Mouse (Mus musculus): ENCODE results near the gene Tmprss11c.
"Not testable (repeated sequence)": the region's sequence is repeated elsewhere in the genome, so short reads cannot be mapped to it uniquely, and the experiment has no call there.

Tmprss11c gene

DNA sequence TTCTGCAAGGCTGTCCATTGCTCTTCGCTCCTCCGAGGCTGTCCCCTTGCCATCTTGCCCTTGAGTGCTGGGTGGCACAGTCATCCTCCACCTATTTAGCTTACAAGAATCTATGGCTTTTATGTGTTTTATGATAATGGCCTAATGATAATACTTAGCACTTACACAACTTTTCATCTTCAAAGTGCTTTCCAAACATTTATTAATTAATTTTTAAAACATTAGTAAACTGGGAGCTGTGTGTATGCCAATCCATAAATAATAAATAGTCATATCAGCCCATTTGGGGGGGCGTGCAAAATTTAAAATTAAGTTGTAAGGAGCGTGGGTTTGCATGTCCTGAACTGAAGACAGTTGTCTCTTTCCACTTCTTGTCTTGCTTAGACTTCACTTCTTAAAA lies at the start of gene Tmprss11c:
Gene Tmprss11c, minus strand, starts transcription at position 101 of the 400 bp plus-strand sequence.
- no peak for DNase-seq (ENCODE audit: low read depth in 2 of 2, low spot score in 2 of 2)

DNA sequence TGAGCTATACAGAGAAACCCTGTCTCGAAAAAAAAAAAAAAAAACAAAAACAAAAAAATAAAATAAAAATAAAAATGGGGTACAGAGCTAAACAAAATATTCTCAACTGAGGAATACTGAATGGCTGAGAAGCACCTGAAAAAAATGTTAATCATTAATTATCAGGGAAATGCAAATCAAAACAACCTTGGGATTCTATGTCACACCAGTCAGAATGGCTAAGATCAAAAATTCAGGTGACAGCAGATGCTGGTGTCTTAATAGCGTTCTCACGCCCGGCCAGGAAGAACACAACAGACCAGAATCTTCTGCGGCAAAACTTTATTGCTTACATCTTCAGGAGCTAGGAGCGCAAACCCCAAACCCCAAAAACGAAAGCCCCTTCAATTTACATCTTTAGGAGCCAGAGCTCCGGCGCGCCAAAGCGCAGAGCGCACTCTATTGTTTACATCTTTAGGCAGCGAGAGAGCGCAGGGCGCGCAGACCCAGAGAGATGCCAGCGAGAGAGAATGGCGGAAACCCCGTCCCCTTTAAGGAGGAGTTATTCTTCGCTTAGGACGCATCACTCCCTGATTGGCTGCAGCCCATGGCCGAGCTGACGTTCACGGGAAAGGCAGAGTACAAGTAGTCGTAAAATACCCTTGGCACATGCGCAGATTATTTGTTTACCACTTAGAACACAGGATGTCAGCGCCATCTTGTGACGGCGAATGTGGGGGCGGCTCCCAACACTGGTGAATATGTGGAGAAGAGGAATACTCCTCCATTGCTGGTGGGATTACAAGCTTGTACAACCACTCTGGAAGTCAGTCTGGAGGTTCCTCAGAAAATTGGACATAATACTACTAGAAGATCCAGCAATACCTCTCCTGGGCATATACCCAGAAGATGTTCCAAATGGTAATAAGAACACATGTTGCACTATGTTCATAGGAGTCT lies 29.2 kb upstream of the Tmprss11c start:
- DNase-seq (ENCODE audit: low read depth in 2 of 2, low spot score in 2 of 2): not testable (repeated sequence)

DNA sequence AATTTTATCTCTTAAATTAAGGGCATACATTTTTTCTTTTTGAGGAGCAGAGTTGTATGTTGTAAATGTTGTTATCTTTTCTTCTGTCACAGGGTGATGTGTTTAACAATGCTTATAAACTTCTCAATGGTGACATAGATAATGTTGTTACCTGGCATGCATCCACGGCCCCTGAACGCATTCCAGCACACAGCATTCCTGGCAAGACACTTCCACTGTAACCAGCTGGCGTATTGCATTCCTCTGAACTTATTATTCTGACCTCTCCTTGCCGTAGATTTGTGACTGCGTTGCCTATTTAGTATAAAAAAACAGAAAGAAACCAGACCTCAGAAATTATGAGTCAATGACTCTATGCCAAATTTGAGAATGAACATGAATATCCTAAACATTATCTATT lies 17.0 kb upstream of the Tmprss11c start:
- DNase-seq (ENCODE audit: low read depth in 2 of 2, low spot score in 2 of 2): no peak

DNA sequence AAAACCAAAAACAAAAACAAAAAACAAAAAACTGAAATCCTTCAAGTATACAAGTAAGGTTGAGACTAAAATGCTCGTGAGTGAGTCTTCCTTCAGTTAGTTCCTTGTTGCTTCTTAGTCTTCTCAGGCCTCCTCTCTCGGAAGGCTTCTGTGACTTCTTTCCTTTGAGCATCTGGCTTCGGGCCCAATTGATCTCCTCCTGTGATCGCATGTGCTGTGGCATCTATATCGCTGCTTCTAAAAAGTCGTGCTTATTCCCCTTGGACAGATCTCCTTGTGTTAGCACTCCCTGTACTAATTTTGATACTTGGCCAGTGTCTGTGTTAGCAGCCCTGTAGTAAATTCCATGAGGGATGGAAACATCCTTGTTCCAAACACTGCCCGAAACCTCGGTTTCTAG lies 14.8 kb upstream of the Tmprss11c start:
- no peak for DNase-seq (ENCODE audit: low read depth in 2 of 2, low spot score in 2 of 2)

DNA sequence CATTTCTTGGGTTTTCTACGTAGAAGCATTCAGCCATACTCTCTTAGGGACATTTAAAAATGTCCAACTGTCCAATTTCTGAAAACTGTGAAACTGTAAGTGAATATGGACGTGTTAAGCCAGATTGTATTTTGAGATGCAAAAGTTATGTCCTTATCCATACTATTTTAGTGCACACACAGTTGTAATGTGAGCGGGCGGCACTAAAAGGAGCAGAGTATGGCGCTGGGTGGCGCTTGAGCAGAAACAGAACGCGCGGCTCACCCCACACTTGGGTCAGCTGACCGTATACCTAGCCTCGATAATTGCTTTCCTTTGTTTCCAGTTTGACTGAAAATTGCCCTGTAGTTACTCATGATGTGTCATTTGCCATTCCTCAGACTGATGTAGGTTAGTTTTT lies 42.5 kb downstream of the Tmprss11c start:
- DNase-seq (ENCODE audit: low read depth in 2 of 2, low spot score in 2 of 2): no peak

DNA sequence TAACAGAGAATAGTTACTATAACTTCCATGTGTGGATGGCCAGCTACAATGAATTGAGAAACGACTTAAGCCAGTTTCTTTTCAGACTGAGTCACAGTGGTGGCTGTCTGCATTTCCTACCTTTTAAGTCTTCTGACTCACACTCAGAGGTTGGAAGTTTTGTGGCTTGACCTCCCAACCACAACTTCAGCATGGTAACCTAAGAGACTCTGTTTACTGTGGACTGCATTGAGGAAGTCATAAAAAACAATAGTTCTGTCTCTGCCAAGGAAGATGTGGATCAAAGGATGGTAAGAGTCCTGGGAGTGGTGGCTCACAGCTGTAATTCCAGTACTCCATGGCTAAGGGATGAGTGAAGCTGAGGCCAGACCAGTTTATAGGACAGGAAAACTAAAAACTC lies 44.2 kb downstream of the Tmprss11c start:
- no peak for DNase-seq (ENCODE audit: low read depth in 2 of 2, low spot score in 2 of 2)

DNA sequence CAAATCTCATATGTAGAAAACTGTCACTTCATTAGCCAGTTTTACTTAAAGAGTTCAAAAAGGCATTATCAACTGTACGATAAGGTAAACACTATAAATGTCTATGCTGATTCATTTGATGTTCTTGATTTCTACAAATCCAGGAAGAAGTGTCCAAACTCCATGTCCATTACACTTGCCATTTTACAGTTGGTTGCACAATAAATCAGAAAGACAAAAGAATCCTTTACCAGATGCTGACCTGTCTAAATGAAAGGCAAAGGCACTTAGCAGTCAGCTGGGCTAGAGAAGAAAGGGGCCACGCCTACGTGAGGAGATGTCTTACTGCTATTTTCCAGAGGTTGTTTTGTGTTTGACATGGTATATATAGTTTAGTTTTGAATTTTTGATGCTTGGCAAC lies 44.8 kb downstream of the Tmprss11c start:
- DNase-seq (ENCODE audit: low read depth in 2 of 2, low spot score in 2 of 2): no peak

DNA sequence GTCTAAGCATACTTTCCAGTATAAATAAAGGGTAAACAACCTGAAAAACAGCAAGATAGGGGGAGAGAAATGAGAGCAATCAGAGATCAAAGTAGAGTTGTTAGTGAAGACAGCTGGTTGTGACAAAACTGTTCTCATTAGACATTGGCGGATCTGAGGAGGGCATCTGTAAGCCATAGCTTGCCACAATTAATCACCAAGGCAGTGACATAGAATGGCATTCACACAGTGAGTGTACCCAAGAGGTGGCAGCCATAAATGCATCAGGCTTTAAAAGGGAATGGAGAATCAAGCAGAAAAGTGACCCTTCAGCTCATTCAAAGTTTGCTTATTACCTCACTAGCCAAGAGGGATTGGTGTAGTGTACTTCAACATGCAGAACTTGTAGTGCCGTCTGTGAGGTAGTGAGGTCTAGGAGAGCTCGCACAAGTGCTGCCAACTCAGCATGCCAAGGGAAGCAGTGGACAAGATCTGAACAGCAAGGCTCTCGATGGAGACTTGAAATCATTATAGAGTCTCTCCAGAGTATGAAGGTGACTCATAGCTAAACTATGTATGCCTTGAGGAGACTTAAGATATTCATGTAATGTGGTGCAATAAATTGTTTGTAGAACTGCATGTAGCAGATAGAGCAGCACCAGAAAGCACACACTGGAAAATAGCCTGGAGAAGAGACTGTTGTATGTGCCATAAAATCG lies 61.8 kb downstream of the Tmprss11c start:
- no peak for DNase-seq (ENCODE audit: low read depth in 2 of 2, low spot score in 2 of 2)

DNA sequence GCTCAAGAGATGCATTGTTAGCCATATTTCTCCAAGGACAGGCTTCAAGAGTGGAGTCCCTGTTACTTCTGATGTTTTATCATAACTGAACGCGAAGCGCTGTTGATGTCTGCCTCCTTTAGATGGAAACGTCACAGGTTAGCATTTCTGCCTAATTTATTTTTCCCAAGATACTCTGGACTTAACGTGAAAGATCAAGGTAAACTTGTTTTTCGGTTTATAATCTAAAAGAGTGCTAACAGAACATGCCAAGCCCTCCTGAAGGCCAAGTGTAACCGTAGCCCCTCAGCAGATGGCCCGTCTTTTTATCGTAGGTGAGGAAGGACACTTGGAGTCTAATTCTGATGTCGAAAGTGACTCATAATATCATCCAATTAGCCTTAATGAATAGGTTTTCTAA lies 91.3 kb downstream of the Tmprss11c start, which contains the start of gene Gnrhr:
Gene Gnrhr, minus strand, starts transcription at position 101 of the 400 bp plus-strand sequence.
- no peak for DNase-seq (ENCODE audit: low read depth in 2 of 2, low spot score in 2 of 2)

DNA sequence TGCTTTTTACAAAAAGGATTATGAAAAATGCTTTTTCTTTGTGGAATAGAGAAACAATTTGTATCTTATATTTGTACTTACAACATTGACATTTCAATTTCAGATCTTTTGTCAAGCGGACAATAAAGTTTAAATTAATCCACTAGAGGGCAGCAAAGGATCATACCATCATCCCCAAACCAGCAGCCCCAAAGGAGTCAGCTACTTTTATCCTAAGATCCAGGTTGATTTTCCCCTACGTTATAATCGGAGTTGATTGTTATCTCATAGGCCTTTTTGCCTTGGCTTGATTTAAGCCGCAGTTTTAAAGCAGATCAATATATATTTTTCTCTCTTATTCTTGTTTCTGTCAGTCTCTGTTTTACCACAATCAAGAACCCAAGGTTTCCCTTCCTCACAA lies 97.8 kb downstream of the Tmprss11c start:
- peak in 1 of 2 experiments; percentile 13 for DNase-seq (ENCODE audit: low read depth in 2 of 2, low spot score in 2 of 2)

DNA sequence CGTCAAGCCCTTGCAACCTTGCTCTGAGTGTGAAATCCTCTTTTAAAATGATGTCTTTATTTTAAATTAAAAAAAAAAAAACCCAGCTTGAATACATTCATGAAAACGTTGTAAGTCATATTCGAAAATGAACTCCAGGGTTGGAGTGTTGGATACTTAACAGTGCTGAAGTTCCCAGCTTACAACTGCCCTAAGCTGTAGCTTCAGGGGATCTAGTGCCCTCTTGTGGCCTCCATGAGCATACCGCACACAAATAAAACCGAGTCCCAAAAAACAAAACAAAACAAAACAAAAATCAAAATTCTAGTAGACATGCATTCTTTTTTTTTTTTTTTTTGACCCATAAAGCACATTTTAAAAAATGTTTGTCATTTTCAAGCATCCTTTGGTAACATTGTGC lies 98.3 kb downstream of the Tmprss11c start:
- DNase-seq (ENCODE audit: low read depth in 2 of 2, low spot score in 2 of 2): peak in 1 of 2 experiments; percentile 35

DNA sequence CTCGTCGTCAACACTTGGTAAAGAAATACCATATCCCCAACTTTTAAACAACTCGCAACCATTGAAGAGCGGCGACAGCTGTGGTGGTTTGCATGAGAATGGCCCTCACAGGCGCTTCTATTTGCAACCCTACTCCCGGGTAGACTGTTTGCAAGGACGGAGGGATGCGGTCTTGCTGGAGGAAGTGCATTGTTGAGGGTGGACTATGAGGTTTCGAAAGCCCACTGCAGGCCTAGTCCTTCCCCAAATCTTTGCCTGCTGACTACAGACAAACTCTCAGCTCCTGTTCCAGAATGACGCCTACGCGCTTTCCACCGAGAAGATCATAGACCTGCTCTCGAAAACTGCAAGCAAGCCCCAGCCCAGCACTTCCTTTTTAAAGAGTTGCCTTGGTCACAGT lies 98.8 kb downstream of the Tmprss11c start:
- DNase-seq (ENCODE audit: low read depth in 2 of 2, low spot score in 2 of 2): no peak

DNA sequence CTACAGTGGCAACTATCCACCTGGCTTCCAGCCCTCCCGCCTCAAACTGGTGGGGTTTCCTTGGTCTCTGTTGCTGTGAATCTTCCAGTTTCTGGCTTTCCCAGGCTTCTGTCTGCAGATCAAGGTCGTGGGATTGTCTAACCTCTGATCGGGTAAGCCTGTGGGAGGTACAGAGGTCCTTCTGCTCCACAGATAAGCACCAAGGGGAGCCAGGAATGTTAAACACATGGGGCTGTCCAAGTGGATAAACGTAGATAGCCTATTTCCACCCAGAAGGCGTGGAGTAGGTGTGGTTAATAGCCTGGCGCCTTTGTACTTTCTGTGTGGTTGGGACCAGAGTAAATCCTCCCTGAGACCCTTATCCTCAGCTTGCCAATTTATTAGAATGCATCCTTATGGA lies 101.7 kb downstream of the Tmprss11c start:
- no peak for DNase-seq (ENCODE audit: low read depth in 2 of 2, low spot score in 2 of 2)
